Mouse (Mus musculus): ENCODE results near the gene Dhx30. TPM values are rescaled to one million over a fixed set of nuclear protein-coding genes. Genes with fewer than 3 reads are reported as not detected.
"Not testable (repeated sequence)": the region's sequence is repeated elsewhere in the genome, so short reads cannot be mapped to it uniquely, and the experiment has no call there.

Dhx30 gene
- polyA plus RNA-seq, 1 experiment from 2014 or later: 119 TPM

- ATAC-seq (ENCODE audit: low read depth): peak; percentile 1; the same call in 1 of the 2 replicates
- no peaks in the 10 kb centered on the region for H3K27me3 ChIP-seq (ENCODE audit: control insufficient read depth, insufficient read depth, low read depth, low read length)
- 7% methylated on average over 10 of the region's 10 CpGs for WGBS
- H3K36me3 ChIP-seq (ENCODE audit: control insufficient read depth, insufficient read depth, low read length): peaks cover 18% of the 10 kb centered on the region
- peaks cover 10% of the 10 kb centered on the region for H3K4me1 ChIP-seq (replicated peaks; ENCODE audit: control insufficient read depth, insufficient read depth, low read length)
- peak overlapping the region; percentile 91 for H3K9ac ChIP-seq (ENCODE audit: low read length)
- no peaks in the 10 kb centered on the region for H3K9me3 ChIP-seq (ENCODE audit: control insufficient read depth, low read length)
- peak overlapping the region; percentile 98 for H3K27ac ChIP-seq (ENCODE audit: low read length)
- peak overlapping the region; percentile 86 for H3K4me3 ChIP-seq (ENCODE audit: low read length)
- H3K4me2 ChIP-seq (ENCODE audit: low read depth, low read length): peak overlapping the region; percentile 86
These were observed 1.2 kb downstream of the Dhx30 start for GRCm38 (mm10) chr9:110116353-110116976.

DNA sequence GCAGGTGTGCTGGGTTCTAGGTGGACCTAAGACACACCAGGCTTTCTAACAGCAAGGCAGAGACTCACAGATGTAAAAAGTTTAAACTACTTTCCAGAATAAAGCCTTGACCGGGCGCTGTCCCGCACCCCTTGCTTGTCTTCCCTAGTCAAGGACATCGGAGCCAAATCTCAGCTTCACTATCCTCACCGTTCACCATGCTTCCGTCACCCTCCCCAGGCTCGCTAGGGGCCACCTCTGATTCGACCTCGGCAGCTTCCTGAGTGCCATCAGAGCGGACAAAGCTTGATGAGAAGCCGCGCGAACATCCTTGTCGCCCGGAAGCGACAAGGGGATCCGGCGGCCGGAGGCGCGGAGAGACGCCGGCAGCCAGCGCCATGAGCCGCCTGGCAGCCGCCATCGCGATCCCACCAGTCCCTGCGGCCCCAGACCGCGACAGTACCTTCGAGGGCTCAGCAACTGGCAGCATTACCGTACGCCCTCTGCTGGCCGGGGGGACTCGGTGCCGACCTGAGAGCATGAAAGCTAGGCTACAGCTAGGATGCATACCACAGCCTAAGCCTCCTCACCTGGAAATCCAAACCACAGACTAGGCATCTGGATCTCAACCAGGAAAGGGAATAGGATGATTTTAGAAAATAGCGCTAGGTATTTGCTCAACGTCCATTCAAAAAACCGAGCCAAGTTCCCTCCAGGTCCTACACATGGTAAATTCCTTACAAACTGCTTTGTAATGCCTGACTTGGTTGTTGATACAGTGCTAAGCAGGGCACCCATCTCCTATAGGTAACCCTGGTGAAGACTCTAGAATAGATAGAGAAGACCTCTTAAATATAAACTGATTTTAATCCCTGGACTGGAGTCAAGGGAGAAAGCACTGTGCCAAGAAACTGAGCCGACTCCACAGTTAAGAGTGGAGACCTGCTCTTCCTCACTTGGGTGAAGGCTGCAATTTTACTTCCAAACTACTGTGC, 16.7 kb downstream of the Dhx30 start:
- Histone ChIP-seq H3K27me3 (ENCODE audit: control insufficient read depth, insufficient read depth, low read depth, low read length) (no peaks in the 10 kb centered on the region), H3K4me2 (ENCODE audit: low read depth, low read length) (peak overlapping the region; percentile 71), H3K4me3 (ENCODE audit: low read length) (peak overlapping the region; percentile 85), H3K36me3 (ENCODE audit: control insufficient read depth, insufficient read depth, low read length) (peaks cover 31% of the 10 kb centered on the region), H3K9ac (ENCODE audit: low read length) (peak overlapping the region; percentile 91), H3K4me1 (replicated peaks; ENCODE audit: control insufficient read depth, insufficient read depth, low read length) (peaks cover 4% of the 10 kb centered on the region; the same call in 1 of the 2 replicates), H3K27ac (ENCODE audit: low read length) (peak overlapping the region; percentile 23; the same call in 1 of the 2 replicates), H3K9me3 (ENCODE audit: control insufficient read depth, low read length) (no peaks in the 10 kb centered on the region)
- WGBS: 2% methylated on average over 41 of the region's 41 CpGs
- ATAC-seq (ENCODE audit: low read depth): peak; percentile 98

- Histone ChIP-seq H3K4me1 (replicated peaks; ENCODE audit: control insufficient read depth, insufficient read depth, low read length) (peaks cover 4% of the 10 kb centered on the region; the same call in 1 of the 2 replicates), H3K9ac (ENCODE audit: low read length) (no peak overlapping the region), H3K4me3 (ENCODE audit: low read length) (no peak overlapping the region), H3K9me3 (ENCODE audit: control insufficient read depth, low read length) (no peaks in the 10 kb centered on the region), H3K27me3 (ENCODE audit: control insufficient read depth, insufficient read depth, low read depth, low read length) (no peaks in the 10 kb centered on the region), H3K36me3 (ENCODE audit: control insufficient read depth, insufficient read depth, low read length) (peaks cover 36% of the 10 kb centered on the region), H3K4me2 (ENCODE audit: low read depth, low read length) (no peak overlapping the region), H3K27ac (ENCODE audit: low read length) (no peak overlapping the region)
- 94% methylated on average over 3 of the region's 3 CpGs for WGBS
- ATAC-seq (ENCODE audit: low read depth): no peak
These were observed 19.8 kb downstream of the Dhx30 start for GRCm38 (mm10) chr9:110097791-110098190.

DNA sequence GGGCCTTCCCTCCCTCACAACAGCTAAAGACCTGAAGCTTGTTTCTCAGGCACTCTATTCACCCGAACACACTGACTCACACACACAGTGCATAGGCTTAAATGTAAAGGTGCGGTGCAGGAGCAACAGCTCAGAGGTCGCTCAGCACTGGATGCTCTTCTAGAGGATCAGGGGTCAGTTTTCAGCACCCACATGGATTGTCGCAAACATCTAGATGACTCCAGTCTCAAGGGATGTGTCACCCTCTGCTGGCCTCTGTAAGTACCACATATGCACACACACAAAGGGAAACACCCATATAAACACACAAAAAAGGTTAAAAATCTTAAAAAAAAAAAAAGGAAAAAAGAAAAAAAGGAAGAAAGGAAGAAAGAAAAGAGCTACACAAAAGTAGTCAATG, 22.9 kb downstream of the Dhx30 start:
- WGBS: 95% methylated on average over 4 of the region's 4 CpGs
- H3K36me3 ChIP-seq (ENCODE audit: control insufficient read depth, insufficient read depth, low read length): peaks cover 61% of the 10 kb centered on the region
- H3K27me3 ChIP-seq (ENCODE audit: control insufficient read depth, insufficient read depth, low read depth, low read length): no peaks in the 10 kb centered on the region
- no peak overlapping the region for H3K27ac ChIP-seq (ENCODE audit: low read length)
- no peaks in the 10 kb centered on the region for H3K4me1 ChIP-seq (replicated peaks; ENCODE audit: control insufficient read depth, insufficient read depth, low read length)
- no peak overlapping the region for H3K4me3 ChIP-seq (ENCODE audit: low read length)
- no peak for ATAC-seq (ENCODE audit: low read depth)
- no peak overlapping the region for H3K4me2 ChIP-seq (ENCODE audit: low read depth, low read length)
- H3K9me3 ChIP-seq (ENCODE audit: control insufficient read depth, low read length): no peaks in the 10 kb centered on the region
- no peak overlapping the region for H3K9ac ChIP-seq (ENCODE audit: low read length)

GRCm38 (mm10) chr9:110093303-110093702, 24.3 kb downstream of the Dhx30 start:
- 78% methylated on average over 4 of the region's 4 CpGs for WGBS
- Histone ChIP-seq H3K36me3 (ENCODE audit: control insufficient read depth, insufficient read depth, low read length) (peaks cover 61% of the 10 kb centered on the region), H3K9me3 (ENCODE audit: control insufficient read depth, low read length) (no peaks in the 10 kb centered on the region), H3K9ac (ENCODE audit: low read length) (no peak overlapping the region), H3K27ac (ENCODE audit: low read length) (no peak overlapping the region), H3K4me2 (ENCODE audit: low read depth, low read length) (no peak overlapping the region), H3K4me1 (replicated peaks; ENCODE audit: control insufficient read depth, insufficient read depth, low read length) (no peaks in the 10 kb centered on the region), H3K27me3 (ENCODE audit: control insufficient read depth, insufficient read depth, low read depth, low read length) (no peaks in the 10 kb centered on the region), H3K4me3 (ENCODE audit: low read length) (no peak overlapping the region)
- no peak for ATAC-seq (ENCODE audit: low read depth)

DNA sequence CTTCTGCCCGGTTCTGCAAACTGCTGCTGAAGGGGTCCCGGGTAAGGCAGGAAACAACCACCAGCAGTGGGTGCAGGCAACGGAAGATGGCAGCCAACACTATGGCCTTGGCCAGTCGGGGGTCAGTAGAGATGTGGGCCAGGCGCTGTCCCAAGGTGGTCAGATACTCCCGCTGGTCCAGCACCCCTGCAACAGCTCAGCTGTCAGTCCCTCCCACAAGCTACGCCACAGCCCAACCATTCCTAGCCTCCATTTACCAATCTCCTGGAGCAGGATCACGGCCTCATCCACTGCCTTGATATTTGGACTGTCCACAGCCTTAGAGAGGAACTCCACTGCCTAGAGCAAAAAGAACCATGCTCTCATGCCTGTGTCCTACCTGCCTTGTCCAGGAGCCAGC, 31.9 kb downstream of the Dhx30 start:
- Histone ChIP-seq H3K4me2 (ENCODE audit: low read depth, low read length) (no peak overlapping the region), H3K4me1 (replicated peaks; ENCODE audit: control insufficient read depth, insufficient read depth, low read length) (peaks cover 11% of the 10 kb centered on the region), H3K27me3 (ENCODE audit: control insufficient read depth, insufficient read depth, low read depth, low read length) (no peaks in the 10 kb centered on the region), H3K4me3 (ENCODE audit: low read length) (no peak overlapping the region), H3K36me3 (ENCODE audit: control insufficient read depth, insufficient read depth, low read length) (peaks cover 50% of the 10 kb centered on the region), H3K9me3 (ENCODE audit: control insufficient read depth, low read length) (no peaks in the 10 kb centered on the region), H3K27ac (ENCODE audit: low read length) (no peak overlapping the region), H3K9ac (ENCODE audit: low read length) (no peak overlapping the region)
- 87% methylated on average over 8 of the region's 8 CpGs for WGBS
- no peak for ATAC-seq (ENCODE audit: low read depth)

DNA sequence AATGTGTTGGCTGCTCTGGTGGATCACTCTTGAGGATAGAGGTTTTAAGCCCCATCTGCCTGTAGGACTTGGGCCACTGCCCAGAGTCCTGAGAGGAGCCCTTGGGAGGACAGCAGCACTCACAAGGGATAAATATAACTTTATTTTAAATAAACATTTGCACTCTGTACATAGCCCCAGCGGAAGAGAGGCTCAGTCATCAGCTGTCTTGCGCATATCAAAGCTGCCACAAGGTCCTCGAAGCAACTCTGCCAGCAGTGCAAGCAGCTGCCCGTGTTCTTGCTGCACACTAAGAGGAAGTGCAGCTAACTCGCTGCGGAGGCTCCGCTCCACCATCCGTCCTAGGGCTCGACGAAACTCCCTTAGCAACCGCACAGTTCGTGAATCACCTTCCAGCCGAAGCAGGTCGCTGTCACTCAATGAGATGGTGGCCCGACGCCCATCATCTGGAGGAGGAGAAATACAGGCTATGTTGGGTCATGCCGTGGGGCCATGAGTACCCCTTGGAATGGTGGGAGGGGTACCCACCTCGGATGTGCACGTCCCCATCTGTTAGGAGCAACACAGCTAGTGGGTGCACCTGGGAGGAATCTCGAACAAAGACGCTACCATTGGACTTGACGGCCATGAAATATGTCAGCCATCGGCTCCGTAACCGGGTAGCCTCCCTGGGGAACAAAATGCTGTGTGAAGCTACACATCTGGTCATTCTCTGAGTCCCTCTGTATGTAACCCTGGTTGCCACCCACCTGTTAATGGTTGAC, 33.2 kb downstream of the Dhx30 start:
- Histone ChIP-seq H3K4me1 (replicated peaks; ENCODE audit: control insufficient read depth, insufficient read depth, low read length) (peaks cover 11% of the 10 kb centered on the region), H3K9ac (ENCODE audit: low read length) (no peak overlapping the region), H3K27me3 (ENCODE audit: control insufficient read depth, insufficient read depth, low read depth, low read length) (no peaks in the 10 kb centered on the region), H3K4me3 (ENCODE audit: low read length) (no peak overlapping the region), H3K4me2 (ENCODE audit: low read depth, low read length) (no peak overlapping the region), H3K36me3 (ENCODE audit: control insufficient read depth, insufficient read depth, low read length) (peaks cover 45% of the 10 kb centered on the region), H3K27ac (ENCODE audit: low read length) (0 out of 2 replicates have a peak overlapping the region, but pooled peaks have one; percentile 3), H3K9me3 (ENCODE audit: control insufficient read depth, low read length) (no peaks in the 10 kb centered on the region)
- ATAC-seq (ENCODE audit: low read depth): peak; percentile 85
- 57% methylated on average over 25 of the region's 25 CpGs for WGBS

DNA sequence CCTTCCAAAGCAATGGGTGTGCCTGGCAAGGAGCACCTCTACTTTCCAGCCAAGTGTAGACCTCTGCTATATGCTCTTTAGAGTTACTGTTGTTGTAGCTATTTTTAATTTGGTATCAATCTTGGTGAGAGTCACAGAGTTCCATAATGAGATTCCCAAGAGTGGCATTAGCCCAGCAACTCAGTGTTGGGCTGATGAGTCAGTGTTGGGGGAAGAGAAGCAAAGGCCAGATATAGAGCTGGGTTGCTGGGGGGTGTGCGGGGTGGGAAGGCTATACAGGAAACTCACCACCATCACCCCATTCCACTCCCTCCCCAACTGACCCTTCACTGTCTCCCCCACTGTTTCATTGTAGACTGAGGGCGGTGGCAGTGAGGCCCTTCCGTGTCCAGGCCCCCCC, 36.6 kb downstream of the Dhx30 start:
- H3K27me3 ChIP-seq (ENCODE audit: control insufficient read depth, insufficient read depth, low read depth, low read length): no peaks in the 10 kb centered on the region
- H3K4me3 ChIP-seq (ENCODE audit: low read length): no peak overlapping the region
- no peak overlapping the region for H3K9ac ChIP-seq (ENCODE audit: low read length)
- peaks cover 26% of the 10 kb centered on the region for H3K36me3 ChIP-seq (ENCODE audit: control insufficient read depth, insufficient read depth, low read length)
- WGBS: 71% methylated on average over 3 of the region's 3 CpGs
- H3K9me3 ChIP-seq (ENCODE audit: control insufficient read depth, low read length): no peaks in the 10 kb centered on the region
- no peak overlapping the region for H3K27ac ChIP-seq (ENCODE audit: low read length)
- H3K4me2 ChIP-seq (ENCODE audit: low read depth, low read length): no peak overlapping the region
- H3K4me1 ChIP-seq (replicated peaks; ENCODE audit: control insufficient read depth, insufficient read depth, low read length): peaks cover 11% of the 10 kb centered on the region
- no peak for ATAC-seq (ENCODE audit: low read depth)

DNA sequence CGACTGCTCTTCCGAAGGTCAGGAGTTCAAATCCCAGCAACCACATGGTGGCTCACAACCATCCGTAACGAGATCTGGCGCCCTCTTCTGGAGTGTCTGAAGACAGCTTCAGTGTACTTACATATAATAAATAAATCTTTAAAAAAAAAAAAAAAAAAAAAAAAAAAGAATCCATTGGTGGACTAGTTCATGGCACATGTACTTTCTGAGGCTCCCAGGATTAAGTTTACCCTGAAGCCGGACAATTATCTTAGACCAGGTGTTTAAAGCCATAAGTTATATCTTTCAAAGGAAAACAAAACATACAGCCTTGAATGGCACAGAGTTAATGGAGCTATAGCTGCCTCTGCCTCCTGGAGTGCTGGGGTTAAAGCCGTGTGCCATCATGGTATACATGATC, 41.2 kb downstream of the Dhx30 start:
- H3K4me2 ChIP-seq (ENCODE audit: low read depth, low read length); ATAC-seq (ENCODE audit: low read depth); H3K4me1 ChIP-seq (replicated peaks; ENCODE audit: control insufficient read depth, insufficient read depth, low read length); H3K27ac ChIP-seq (ENCODE audit: low read length); H3K9me3 ChIP-seq (ENCODE audit: control insufficient read depth, low read length); H3K27me3 ChIP-seq (ENCODE audit: control insufficient read depth, insufficient read depth, low read depth, low read length); H3K9ac ChIP-seq (ENCODE audit: low read length); H3K4me3 ChIP-seq (ENCODE audit: low read length): not testable (repeated sequence)
- peaks cover 11% of the 10 kb centered on the region for H3K36me3 ChIP-seq (ENCODE audit: control insufficient read depth, insufficient read depth, low read length)
- WGBS: 73% methylated on average over 4 of the region's 7 CpGs
